Mouse (Mus musculus) A20 (cell line): ENCODE data around the gene Map3k3.

Experiments used
- DNase-seq: peaks from one replicate; pipeline ENCODE4 v3.0.0-alpha.2; 2011; ENCODE audit warnings: low read depth, low spot score

Gene Map3k3

DNA sequence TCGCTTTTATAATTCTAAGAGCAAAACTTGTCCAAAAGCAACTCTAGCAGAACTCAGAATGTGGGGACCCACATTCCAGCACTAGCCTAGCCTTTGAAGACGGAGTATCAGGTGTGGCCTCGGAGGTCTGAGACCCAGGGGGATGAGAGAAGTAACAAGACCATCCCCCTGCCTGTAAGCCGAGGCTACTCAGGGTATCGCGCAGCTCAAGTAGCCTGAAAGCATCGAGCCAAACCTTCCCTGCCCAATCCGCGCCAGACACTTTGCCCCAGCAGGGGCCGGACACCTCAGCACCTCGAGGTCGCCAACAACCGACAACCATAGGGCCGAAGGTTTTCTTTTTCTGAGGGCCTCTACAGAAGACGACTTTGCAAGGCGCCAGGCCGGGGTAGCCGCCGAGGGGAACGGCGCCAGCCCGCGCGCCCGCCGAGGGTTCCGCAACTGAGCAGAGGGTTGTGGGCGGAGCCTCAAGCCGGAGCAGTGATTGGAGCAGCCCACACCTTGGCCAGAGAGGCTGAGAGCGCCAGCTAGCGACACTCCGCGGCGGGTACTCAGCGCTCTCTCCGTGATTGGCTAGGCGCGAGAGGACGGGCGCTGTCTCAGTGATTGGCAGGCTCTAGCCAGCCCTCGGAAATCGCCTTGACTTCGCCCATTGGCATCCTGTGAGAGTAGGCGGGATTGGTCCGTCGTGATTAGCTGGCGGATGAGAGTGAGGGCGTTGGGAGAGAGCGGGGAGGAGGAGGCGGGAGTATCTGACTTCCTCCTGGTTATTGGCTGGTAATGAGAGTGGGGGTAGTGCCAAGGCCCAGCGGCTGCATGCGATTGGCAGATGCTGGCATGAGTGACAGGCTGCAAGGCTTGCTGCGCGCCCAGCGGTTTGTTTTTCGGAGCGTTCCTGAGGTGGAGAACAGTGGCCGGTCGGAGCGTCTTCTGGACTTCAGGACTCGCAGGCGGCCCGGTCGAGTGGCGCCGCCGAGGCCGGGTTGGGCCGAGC is at the start of gene Map3k3:
Gene Map3k3, plus strand, starts transcription at position 906 of the 994 bp plus-strand sequence.
- peak; percentile 100 for DNase-seq

DNA sequence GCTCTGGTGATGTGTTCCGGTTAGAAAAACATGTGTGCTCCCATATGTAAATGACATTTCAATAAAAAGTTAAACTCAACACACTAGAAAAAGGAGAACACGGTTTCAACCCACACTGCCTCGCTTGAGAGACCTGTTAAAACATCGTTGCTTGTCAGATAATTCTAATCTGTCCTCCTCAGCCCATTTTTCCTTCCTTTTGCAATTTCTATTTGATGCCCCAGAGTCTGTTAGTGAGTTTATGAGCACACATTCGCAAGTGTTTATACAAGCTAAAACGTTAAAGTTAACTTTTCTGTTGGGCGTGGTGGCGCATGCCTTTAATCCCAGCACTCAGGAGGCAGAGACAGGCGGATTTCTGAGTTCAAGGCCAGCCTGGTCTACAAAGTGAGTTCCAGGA is 49.4 kb upstream of the Map3k3 start:
- no peak for DNase-seq

DNA sequence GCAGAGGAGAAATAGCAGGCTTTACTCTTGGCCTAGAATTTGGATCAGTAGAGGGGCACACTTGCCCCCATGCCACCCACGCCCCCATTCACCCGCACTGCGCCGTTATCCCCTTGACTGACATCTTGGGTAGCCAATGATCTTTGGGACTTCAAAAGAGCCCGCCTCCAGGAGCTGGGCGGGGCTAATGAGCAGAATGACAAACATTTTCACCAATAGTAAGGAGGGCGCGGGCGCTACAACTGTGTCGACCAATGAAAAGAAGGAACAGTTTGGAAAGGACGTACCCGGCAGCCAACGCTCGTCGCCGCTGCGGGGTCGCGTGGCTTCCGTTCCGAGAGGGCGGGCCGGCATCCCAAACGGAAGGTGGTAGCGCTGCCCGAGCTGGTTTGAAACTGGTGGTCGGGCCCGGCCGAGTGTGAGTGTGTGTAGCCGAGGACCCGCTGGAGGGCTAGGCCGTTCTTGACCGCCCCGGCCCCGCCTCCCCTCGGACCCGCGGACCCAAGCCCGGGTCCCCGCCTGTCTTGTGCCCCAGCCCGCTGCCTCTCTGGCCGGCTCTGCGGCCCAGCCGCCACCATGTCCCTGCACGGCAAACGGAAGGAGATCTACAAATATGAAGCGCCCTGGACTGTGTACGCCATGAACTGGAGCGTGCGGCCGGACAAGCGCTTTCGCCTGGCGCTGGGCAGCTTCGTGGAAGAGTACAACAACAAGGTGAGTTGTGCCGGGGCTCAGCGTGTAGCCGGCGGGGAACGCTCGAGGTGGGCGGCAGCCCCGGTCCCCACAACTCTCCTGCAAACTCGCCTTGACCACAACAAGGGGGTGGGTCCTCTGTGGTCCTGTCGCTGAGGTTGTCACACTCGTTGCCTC is 47.6 kb upstream of the Map3k3 start, which contains the start of gene Dcaf7:
Gene Dcaf7, plus strand, starts transcription at position 325 of the 870 bp plus-strand sequence.
- DNase-seq: peak; percentile 98

DNA sequence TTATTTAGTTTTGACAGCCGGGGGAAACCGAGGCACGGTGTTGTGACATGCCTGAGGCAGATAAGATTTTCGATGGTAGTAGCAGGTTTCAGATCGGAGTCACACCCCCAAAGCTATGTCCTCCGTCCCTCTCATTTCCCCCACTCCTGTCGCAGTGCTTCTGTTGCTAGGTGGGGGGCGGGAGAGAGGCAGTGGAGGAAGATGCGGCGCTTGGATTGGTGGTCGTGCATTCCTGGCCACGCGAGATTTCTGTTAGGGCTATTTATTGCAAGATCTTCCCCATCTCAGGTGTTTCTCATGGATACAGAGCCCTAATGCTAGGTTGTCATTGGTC is 47.0 kb upstream of the Map3k3 start:
- DNase-seq: peak; percentile 84

DNA sequence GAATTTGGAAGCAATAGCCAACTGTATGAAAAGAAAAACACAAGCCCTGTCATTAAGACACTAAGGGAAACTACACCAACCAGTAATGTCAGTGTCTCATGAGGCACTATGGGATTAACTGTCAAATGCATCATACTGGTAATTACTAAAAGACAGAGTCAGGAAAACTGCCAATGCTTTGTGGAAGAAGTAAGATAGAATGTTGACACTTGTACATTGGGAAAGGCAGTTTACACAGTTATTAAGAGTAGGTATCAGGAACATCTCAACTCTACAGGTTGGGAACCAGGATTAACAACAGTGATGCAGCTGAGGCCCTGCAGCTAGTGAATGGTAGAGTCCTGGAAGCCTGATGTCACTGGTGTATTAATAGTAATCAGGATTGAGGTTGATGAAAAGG is 40.1 kb upstream of the Map3k3 start:
- DNase-seq: no peak

DNA sequence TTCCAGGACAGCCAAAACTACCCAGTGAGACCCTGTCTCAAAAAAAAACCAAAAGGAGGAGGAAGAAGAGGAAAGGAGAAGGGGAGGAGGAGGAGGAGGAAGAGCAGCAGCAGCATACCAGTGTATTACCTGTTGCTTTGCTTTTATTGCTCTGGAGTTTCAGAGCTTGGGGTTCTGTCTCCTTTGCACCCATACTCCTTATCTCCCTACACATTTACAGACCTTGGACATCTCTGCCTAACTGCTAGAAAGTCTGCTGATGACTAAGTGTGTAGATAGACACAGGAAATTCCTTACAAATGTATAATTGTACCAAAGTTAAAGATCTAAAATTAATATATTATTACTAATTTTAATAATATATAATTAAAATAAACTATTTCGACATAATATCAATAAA is 39.2 kb upstream of the Map3k3 start:
- no peak for DNase-seq

DNA sequence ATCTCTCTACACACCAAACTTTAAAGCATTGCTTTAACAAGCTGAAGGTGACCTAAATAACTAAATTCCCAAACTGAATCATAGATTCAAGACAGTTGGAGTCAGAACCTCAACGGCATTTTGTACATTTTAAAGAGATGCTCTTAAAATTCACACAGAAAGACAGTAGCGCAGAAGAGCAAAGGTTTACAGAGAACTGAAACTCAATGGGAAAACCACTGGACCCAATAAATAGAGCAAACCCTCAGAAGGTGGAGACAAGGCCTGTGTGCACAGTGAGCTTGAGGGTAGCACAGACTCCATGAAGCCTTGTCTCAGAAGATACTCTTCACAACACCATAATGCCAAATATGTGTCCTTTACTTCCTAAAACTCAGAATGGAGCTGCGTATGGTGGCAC is 38.6 kb upstream of the Map3k3 start:
- peak; percentile 53 for DNase-seq

DNA sequence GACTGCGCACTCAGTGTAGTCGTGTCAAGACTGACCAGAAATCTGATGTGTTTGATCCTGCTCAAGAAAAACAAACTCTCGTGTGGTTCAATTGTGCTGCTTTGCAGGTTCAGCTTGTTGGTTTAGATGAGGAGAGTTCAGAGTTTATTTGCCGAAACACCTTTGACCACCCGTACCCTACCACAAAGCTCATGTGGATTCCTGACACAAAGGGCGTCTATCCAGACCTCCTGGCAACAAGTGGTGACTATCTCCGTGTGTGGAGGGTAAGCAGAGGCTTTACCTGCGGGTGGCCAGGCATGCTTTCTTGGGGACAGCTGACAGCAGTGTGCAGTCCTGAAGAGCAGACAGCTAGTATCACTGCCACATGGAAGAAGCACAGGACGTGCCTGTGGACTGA is 37.8 kb upstream of the Map3k3 start:
- no peak for DNase-seq

DNA sequence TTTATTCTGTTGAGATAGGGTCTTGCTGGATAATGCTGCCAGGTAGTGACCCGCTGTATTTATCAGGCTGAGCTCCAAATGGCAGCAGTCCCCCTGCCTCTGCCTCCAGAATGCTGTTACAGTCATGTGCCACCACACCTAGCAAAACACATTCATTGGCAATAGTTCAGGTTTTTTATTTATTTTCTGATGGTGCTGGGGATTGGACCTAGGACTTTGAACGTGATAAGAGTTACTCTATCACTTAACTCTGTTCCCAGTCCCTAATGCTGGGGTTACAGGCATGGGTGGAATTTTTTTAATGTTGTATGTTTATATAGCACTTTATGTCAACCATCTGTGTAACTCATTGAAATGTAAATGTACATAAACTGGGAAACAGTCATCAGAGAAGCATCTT is 30.5 kb upstream of the Map3k3 start:
- no peak for DNase-seq

DNA sequence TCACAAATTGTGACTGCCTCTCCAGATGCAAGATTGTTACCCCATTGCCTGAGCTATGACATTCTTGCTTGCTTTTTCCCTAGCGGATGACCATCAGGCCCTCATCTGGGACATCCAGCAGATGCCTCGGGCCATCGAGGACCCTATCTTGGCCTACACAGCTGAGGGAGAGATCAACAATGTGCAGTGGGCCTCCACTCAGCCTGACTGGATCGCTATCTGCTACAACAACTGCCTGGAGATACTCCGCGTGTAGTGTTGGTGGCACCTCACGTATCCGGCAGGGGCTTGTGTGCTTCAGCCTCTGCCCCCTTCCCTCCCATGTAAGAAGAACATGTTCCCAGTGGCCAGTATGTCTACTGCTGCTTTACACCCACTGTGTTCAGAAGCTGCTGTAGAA is 29.8 kb upstream of the Map3k3 start:
- DNase-seq: no peak

DNA sequence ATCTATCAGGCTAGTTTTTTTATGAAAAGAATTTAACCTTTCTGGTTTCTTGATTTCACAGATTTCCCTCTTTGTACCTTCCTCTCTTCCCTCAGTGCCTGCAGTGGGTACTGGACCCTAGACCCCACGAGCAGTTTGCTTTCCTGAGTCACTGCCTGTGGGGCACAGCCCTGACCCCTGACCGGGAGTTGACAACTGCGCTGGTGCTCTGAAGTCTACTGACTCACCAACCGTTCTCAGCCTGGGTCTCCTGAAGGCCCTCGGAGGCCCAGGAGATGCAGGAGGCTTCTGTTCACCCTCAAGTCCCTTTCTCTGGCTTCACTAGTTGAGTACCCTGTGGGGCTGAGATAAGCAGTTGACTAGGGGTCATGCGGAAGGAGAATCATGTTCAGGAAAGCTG is 29.1 kb upstream of the Map3k3 start:
- DNase-seq: no peak

DNA sequence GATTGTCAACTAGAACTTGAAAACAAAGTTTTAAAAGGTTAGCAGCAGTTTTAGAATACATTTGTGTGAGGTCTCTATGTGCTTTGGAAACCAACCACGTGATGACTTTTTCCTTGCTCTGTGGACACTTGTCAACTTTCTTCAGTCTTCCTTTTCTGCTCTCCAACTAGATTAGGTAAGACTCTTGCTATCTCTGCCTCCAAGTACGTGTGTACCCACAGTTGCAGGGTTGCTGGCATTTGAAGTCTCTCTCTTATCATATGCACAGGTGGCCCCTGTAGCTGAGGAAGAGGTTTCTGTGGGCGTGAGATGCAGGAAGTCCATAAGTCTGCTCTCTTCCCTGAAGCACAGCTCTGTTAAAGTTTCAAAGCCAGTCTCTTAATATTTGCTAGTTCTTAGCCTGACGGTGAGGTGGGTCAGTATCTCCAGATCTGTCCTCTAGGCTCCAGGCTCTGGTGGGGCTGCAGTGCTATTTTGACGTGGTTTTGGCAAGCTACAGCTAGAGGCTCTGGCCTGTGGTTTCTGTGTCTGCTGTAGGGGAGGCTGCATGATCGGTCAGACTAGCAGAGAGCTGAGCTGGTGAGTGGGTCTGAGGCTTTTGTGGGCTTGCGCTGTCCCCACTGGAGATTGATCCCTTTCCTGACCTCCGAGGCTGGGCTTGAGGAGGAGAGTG is 27.5 kb upstream of the Map3k3 start:
- no peak for DNase-seq

DNA sequence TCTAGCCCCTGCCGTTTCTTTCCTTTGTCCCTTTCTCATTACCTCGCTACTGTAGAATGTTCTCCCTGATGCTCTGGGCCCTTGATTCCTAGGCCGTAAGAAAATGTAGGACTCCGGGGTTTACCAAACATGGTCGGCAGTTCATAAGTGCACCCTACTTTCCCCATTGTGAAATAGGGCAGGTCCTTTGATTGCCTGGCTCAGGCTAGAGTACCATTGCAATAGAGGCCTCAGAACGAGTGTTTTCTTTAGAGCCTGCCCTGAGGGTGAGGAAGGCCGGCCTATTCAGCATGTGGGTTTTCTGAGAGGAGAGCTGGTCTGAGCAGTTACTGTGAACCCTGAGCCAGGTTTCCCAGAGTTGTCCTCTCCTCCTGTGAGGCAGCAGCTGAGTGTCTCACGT is 26.4 kb upstream of the Map3k3 start:
- DNase-seq: no peak

DNA sequence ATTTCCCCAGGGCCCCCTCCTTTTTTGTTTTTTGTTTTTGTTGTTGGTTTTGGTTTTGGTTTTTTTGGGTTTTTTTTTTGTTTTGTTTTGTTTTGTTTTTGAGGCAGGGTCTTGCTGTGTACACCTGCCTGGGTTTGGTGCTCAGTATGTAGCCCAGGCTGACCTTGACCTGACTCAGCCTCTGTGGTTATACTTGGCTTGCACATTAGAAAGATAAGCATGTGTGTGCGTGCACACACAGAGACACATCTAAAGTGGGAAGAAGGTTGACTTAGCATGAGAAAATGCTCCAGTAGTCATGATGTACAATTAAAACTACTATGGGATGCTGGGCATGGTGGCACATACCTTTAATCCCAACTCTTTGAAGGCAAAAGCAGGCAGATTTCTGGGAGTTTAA is 23.9 kb upstream of the Map3k3 start:
- no peak for DNase-seq

DNA sequence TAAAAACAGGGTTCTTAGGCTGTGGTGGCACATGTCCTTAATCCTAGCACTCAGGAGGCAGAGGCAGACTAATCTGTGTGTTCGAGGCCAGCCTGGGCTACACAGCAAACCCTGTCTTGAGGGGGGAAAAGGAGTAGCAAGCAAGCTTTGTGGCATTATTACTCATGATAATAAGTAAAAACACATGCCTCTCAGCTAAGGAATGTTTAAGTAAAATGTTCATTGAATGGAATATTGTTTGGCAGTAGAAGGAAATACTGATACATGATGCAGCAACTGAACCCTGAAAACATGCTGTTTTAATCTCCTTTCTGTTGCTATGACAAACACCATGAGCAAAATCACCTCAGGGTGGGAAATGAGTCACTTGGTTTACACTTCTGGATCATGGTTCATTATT is 23.1 kb upstream of the Map3k3 start:
- no peak for DNase-seq

DNA sequence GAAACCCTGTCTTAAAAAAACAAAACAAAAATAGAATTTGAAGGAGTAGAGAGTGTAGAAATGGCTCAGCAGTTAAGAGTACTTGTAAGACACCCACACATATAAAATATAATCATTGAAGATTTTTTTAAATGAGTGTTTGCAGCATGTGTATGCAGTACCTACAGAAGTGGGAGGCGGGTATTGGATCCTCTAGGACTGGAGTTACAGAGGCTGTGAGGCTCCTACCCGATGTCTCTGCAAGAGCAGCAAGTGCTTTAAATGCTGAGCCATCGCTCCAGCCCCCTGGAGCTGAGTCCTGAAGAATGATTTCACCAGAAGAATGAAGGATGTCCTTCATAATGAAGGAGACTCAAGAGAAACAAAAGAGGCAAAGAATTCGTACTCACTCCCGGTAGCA is 20.7 kb upstream of the Map3k3 start:
- DNase-seq: no peak

DNA sequence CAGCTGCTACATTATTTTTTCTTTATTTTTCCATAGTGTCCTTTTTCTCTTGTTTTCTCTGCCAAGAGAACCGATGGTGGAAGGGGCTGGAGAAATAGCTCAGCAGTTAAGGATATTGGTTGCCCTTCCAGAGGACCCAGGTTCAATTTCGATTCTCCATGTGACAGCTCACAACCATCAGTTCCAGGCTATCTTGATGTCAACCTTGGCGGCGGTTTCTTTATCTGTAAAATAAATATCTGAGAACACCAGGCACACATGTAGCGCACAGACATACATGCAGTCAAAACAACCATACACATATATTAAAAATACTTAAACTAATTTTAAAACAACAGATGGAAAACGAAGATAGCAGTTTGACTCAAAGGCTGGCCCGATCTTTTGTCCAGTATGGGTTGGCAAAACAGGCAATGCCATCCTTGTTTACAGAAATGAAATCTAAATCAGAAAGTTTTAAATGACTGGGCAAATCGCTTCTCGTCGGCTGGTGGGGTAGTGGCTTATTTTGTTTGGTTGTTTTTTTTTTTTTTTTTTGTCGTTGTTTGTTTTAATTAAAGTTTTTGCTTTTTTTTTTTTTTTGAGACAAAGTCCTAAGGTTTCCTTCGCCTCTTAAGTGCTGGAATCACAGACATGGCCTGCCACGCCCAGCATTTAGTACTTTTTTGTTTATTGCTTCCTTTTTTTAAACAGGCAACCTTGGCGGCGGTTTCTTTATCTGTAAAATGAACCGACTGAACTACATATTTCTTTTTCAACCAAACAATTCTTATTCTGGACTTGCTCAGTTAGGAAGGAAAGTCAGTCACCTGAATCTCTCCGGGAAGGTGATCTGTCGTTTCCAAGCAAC is 19.1 kb upstream of the Map3k3 start:
- DNase-seq: no peak

DNA sequence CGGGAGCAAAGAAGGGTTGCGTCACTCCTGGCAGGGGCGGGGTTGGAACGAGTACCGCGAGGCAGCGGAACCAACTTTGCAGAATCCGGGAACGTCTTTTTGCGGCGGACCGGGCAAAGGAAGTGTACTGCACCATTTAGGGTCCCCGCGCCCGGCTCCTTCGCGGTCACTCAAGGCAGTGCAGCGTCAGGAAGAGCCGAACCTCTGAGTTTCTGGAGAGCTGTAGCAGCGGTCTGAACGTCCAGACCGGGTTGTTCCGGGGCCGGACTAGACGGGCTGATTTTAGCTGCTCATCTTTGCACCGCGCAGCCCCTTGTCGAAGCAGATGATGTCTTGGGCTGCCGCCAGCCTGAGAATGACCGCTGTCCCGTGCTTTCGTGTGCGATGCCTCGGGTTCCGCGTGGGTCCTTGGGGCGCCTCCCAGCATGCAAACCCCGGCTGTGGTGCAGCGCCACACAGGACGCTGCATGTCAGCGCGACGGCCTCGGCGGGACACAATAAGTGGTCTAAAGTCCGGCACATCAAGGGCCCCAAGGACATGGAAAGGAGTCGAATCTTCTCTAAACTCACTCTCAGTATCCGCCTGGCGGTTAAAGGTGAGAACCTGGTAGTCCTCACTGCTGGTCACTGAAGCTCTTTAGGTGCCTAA is 18.4 kb upstream of the Map3k3 start, which contains the start of gene Taco1:
Gene Taco1, plus strand, starts transcription at position 139 of the 649 bp plus-strand sequence.
- peak; percentile 96 for DNase-seq

DNA sequence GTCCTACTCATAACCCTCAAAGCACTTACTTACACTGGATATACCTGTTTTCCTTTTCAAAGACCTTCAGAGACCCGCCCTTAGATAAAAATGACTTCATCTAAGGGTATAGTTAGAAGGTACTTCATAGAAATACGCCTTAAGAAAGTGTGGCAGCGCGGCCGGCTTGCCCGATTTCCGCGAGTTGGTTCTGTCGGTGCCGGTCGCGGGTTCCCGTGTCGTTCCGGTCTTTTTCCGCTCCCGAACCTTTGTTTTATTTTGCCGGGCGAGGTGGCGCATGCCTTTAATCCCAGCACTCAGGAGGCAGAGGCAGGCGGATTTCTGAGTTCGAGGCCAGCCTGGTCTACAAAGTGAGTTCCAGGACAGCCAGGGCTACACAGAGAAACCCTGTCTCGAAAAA is 17.8 kb upstream of the Map3k3 start:
- peak; percentile 69 for DNase-seq

DNA sequence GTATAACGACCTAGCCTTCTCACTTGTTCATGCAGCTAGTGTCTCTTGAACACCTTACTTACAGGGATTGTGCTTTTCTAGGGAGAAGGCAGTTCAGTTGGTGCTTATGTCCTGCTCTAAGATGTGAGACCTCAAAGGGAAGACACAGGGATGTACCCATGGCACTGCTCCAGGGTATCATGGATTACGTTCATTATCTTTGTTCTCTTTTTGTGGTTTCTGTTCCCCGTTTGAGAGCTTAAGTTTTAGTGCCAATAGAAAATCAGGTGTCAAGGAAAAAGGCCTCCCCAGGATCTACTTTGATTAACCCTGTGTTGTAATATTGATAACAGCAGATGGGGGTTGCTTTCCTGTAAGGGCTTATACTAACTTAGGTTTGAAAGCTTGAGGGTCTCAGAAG is 10.6 kb upstream of the Map3k3 start:
- no peak for DNase-seq
